Mouse (Mus musculus): Measurements from ENCODE around the gene Tap2. TPM values are rescaled to one million over a fixed set of nuclear protein-coding genes. Genes with fewer than 3 reads are reported as not detected.

The Tap2 gene
- polyA plus RNA-seq, 1 experiment from 2014 or later: 0.44 TPM

DNA sequence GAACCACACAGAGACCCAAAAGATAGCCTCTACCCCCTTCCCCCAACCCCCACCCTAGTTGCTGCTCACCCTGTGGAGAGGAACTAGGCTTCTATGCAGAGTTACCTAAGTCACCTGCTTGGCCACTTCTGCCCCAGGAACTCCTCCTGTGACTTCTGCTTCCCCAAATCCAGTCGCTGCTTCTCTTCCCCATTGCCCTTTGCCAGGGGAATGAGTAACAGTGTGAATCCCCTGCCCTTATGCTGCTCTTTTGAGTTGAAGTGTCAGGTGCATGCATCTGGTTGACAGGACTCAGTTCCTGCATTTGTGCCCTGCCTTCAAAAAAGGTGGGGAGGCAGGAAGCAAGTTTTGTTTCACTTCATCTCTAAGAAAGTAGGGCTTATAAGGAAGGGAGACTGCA is 29.3 kb upstream of the Tap2 start:
- no peak overlapping the region for H3K4me3 ChIP-seq (ENCODE audit: low read depth, low read length)
- WGBS (ENCODE audit: insufficient replicate concordance): 59% methylated on average over 1 of the region's 1 CpGs
- no peak overlapping the region for H3K4me2 ChIP-seq
- H3K4me1 ChIP-seq (ENCODE audit: control insufficient read depth, insufficient read depth, low read length): no peaks in the 10 kb centered on the region
- ATAC-seq (replicated peaks; ENCODE audit: insufficient number of reproducible peaks, low FRiP score, low TSS enrichment): no peak
- no peaks in the 10 kb centered on the region for H3K36me3 ChIP-seq (ENCODE audit: control insufficient read depth, insufficient read depth, low read length)
- H3K27ac ChIP-seq (ENCODE audit: low read depth, low read length): no peak overlapping the region
- H3K27me3 ChIP-seq (ENCODE audit: control insufficient read depth, insufficient read depth, low read length): no peaks in the 10 kb centered on the region
- no peaks in the 10 kb centered on the region; the same call in 1 of the 2 replicates for H3K9me3 ChIP-seq (replicated peaks; ENCODE audit: control insufficient read depth, low read length)
- H3K9ac ChIP-seq (ENCODE audit: low read depth, low read length): no peak overlapping the region

DNA sequence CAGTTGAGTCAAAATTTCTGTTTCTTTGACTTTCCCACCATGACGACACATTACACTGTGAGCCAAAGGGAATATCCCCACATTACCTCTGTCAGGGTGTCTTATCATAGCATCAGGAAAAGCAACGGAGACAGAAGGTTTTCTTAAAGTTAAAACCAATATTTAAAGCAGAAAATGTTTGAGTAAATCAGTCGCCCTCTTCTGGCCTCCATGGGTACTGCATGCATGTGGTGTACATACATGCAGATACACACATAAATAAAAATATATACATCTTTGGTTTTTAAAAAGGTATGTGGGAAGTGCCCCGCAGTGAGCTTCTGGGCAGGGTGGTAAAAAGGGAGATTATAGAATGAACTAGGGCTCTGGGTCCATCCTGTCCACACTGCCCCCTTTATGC is 26.1 kb upstream of the Tap2 start:
- H3K4me2 ChIP-seq: no peak overlapping the region
- H3K27me3 ChIP-seq (ENCODE audit: control insufficient read depth, insufficient read depth, low read length): no peaks in the 10 kb centered on the region; the same call in 1 of the 2 replicates
- H3K27ac ChIP-seq (ENCODE audit: low read depth, low read length): no peak overlapping the region
- H3K9me3 ChIP-seq (replicated peaks; ENCODE audit: control insufficient read depth, low read length): no peaks in the 10 kb centered on the region; the same call in 1 of the 2 replicates
- no peak for ATAC-seq (replicated peaks; ENCODE audit: insufficient number of reproducible peaks, low FRiP score, low TSS enrichment)
- no peak overlapping the region for H3K4me3 ChIP-seq (ENCODE audit: low read depth, low read length)
- no peaks in the 10 kb centered on the region for H3K4me1 ChIP-seq (ENCODE audit: control insufficient read depth, insufficient read depth, low read length)
- 57% methylated on average over 4 of the region's 4 CpGs for WGBS (ENCODE audit: insufficient replicate concordance)
- no peak overlapping the region for H3K9ac ChIP-seq (ENCODE audit: low read depth, low read length)
- no peaks in the 10 kb centered on the region for H3K36me3 ChIP-seq (ENCODE audit: control insufficient read depth, insufficient read depth, low read length)

DNA sequence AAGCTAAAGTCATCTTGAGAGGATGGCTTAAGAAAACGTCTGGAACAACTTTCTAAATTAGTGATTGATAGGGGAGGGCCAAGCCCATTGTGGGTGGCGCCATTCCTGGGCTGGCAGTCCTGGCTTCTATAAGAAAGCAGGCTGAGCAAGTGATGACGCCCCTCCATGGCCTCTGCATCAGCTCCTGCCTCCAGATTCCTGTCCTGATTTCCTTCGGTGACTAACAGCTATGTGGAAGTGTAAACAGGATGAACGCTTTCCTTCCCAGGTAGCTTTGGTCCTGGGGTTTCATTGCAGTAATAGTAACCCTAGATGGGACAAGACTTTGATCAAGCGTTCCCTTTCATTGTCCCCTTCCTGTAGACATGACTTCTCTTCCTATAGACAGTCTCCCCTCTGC is 24.3 kb upstream of the Tap2 start:
- no peak overlapping the region for H3K27ac ChIP-seq (ENCODE audit: low read depth, low read length)
- WGBS (ENCODE audit: insufficient replicate concordance): 58% methylated on average over 6 of the region's 6 CpGs
- H3K27me3 ChIP-seq (ENCODE audit: control insufficient read depth, insufficient read depth, low read length): peaks cover 13% of the 10 kb centered on the region
- H3K4me3 ChIP-seq (ENCODE audit: low read depth, low read length): no peak overlapping the region
- H3K9me3 ChIP-seq (replicated peaks; ENCODE audit: control insufficient read depth, low read length): no peaks in the 10 kb centered on the region; the same call in 1 of the 2 replicates
- H3K9ac ChIP-seq (ENCODE audit: low read depth, low read length): no peak overlapping the region
- ATAC-seq (replicated peaks; ENCODE audit: insufficient number of reproducible peaks, low FRiP score, low TSS enrichment): no peak
- H3K4me2 ChIP-seq: no peak overlapping the region
- H3K36me3 ChIP-seq (ENCODE audit: control insufficient read depth, insufficient read depth, low read length): no peaks in the 10 kb centered on the region
- no peaks in the 10 kb centered on the region for H3K4me1 ChIP-seq (ENCODE audit: control insufficient read depth, insufficient read depth, low read length)

DNA sequence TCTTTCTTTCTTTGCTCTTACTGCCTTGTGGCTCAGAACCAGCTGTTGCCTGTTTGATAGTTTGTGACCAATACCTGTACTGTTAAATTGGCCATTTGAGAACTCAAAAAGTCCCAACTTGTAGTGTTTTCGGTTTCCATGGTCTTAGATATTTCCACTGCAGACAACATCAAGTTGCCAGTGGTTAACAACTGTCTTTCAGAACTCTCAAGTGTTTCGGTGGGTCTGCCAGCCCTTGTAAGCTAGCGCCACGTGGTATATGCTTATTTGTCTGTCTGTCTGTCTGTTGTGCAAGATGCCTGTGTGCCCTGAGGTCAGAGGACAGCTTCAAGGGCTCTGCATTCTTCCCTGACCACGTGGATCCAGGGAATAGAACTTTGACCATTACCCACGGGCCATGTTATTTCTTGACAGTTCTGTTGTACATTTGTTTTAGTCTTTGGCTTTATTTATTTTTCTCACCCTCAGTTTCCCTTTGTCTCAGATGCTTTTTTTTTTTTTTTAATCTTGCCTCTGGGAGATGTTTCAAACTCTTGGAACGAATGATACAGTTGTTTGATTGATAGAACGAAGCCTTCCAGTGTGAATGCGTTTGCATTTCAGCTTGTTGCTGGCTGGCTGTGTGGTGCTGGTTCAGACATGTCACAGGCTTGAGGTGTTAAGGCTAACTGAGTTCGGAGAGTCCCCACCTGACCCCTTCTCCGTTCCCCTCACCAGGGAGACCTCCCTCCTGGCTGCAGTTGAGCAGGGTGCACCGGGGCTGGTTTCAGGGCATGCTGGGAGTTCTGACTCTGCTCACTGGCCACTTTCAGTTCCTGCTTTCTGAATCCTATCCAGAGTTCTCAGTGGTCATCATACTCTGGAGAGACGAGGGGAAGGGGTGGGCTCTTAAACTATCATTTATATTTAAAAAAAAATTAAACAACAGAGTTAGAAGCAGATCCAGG is 23.1 kb upstream of the Tap2 start:
- Histone ChIP-seq H3K4me3 (ENCODE audit: low read depth, low read length) (no peak overlapping the region), H3K27ac (ENCODE audit: low read depth, low read length) (no peak overlapping the region), H3K36me3 (ENCODE audit: control insufficient read depth, insufficient read depth, low read length) (no peaks in the 10 kb centered on the region), H3K4me2 (no peak overlapping the region), H3K27me3 (ENCODE audit: control insufficient read depth, insufficient read depth, low read length) (peaks cover 17% of the 10 kb centered on the region), H3K4me1 (ENCODE audit: control insufficient read depth, insufficient read depth, low read length) (no peaks in the 10 kb centered on the region), H3K9me3 (replicated peaks; ENCODE audit: control insufficient read depth, low read length) (no peaks in the 10 kb centered on the region; the same call in 1 of the 2 replicates), H3K9ac (ENCODE audit: low read depth, low read length) (no peak overlapping the region)
- WGBS (ENCODE audit: insufficient replicate concordance): 68% methylated on average over 13 of the region's 13 CpGs
- no peak for ATAC-seq (replicated peaks; ENCODE audit: insufficient number of reproducible peaks, low FRiP score, low TSS enrichment)

DNA sequence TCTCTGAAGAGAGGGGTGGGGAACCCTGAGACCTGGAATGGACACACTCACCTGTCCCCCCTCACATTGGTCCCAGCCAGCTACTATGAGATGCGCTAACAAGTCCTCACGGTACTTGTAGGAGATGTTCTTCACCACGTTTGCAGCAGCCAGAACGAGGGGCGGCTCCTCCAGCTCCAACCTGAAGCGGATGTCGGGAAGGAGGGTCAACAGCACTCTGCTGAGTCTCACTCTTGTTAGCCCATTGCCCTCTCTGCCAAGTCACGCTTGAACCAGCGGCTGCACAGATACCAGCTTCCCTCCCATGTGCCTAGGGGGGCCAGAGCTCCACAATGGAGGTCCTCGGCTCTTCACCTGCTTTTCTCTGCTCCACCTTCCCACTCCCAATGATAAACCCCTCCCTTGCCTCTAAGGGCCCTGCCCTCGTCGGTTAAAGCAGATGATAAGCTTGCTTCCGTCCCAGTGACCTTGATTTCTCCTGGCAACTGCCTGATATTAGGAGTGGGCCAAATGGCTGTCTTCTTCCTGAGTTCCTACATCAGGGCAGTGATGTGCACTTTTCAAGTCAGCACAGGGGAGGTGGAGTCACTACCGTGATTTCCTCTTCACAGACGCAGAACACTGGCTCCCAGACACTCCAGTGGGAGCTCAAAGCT is 19.6 kb upstream of the Tap2 start:
- 64% methylated on average over 15 of the region's 15 CpGs for WGBS (ENCODE audit: insufficient replicate concordance)
- Histone ChIP-seq H3K36me3 (ENCODE audit: control insufficient read depth, insufficient read depth, low read length) (no peaks in the 10 kb centered on the region), H3K9me3 (replicated peaks; ENCODE audit: control insufficient read depth, low read length) (no peaks in the 10 kb centered on the region), H3K9ac (ENCODE audit: low read depth, low read length) (no peak overlapping the region), H3K27me3 (ENCODE audit: control insufficient read depth, insufficient read depth, low read length) (peaks cover 44% of the 10 kb centered on the region), H3K27ac (ENCODE audit: low read depth, low read length) (no peak overlapping the region), H3K4me3 (ENCODE audit: low read depth, low read length) (no peak overlapping the region), H3K4me2 (no peak overlapping the region), H3K4me1 (ENCODE audit: control insufficient read depth, insufficient read depth, low read length) (peaks cover 7% of the 10 kb centered on the region; the same call in 1 of the 2 replicates)
- no peak for ATAC-seq (replicated peaks; ENCODE audit: insufficient number of reproducible peaks, low FRiP score, low TSS enrichment)

DNA sequence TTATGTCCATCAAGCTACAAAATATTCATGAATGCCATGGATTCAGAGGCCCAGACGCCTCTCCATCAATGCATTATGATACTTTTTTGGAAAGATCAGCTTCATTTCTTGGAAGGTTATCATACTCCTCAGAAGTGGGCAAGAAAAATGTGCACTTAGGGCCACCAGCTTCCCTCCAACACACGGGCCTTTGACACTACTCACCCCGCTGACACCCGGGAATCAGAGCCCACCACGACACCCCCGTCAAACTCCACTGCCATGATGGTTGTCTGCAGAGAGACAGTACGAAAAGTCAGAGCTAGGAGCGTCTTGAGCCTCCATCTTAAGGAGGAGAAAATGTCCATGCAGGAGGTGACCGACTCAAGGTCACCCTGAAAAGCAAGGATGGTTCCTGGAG is 17.8 kb upstream of the Tap2 start:
- 82% methylated on average over 9 of the region's 9 CpGs for WGBS (ENCODE audit: insufficient replicate concordance)
- no peaks in the 10 kb centered on the region for H3K9me3 ChIP-seq (replicated peaks; ENCODE audit: control insufficient read depth, low read length)
- H3K27me3 ChIP-seq (ENCODE audit: control insufficient read depth, insufficient read depth, low read length): peaks cover 62% of the 10 kb centered on the region
- ATAC-seq (replicated peaks; ENCODE audit: insufficient number of reproducible peaks, low FRiP score, low TSS enrichment): no peak
- H3K4me1 ChIP-seq (ENCODE audit: control insufficient read depth, insufficient read depth, low read length): peaks cover 7% of the 10 kb centered on the region; the same call in 1 of the 2 replicates
- H3K27ac ChIP-seq (ENCODE audit: low read depth, low read length): no peak overlapping the region
- no peak overlapping the region for H3K9ac ChIP-seq (ENCODE audit: low read depth, low read length)
- H3K4me3 ChIP-seq (ENCODE audit: low read depth, low read length): no peak overlapping the region
- H3K4me2 ChIP-seq: no peak overlapping the region
- no peaks in the 10 kb centered on the region for H3K36me3 ChIP-seq (ENCODE audit: control insufficient read depth, insufficient read depth, low read length)

DNA sequence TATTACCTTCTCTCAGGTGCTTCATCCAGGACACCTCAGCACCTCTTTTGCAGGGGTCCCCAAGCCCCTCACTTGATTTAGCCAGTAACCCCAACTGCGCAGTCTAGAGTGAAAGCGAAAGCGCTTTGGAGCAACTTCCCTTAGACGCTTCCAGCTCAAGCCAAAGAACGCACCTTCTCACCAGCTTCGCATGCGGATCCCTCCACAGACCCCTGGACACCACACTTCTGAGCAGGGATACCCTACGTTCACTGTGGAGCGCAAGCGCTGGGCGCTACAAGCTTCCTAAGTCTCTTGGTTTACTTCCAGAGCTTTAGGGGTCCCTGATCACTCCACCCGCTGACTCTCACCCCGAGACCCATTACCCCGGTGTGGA is 16.5 kb upstream of the Tap2 start:
- ATAC-seq (replicated peaks; ENCODE audit: insufficient number of reproducible peaks, low FRiP score, low TSS enrichment): no peak; the same call in 1 of the 2 replicates
- 4% methylated on average over 14 of the region's 14 CpGs for WGBS (ENCODE audit: insufficient replicate concordance)
- no peak overlapping the region for H3K27ac ChIP-seq (ENCODE audit: low read depth, low read length)
- peak overlapping the region; percentile 81 for H3K4me2 ChIP-seq
- peaks cover 70% of the 10 kb centered on the region for H3K27me3 ChIP-seq (ENCODE audit: control insufficient read depth, insufficient read depth, low read length)
- H3K4me3 ChIP-seq (ENCODE audit: low read depth, low read length): peak overlapping the region; percentile 44
- 0 out of 2 replicates have a peak overlapping the region, but pooled peaks have one; percentile 3 for H3K9ac ChIP-seq (ENCODE audit: low read depth, low read length)
- no peaks in the 10 kb centered on the region for H3K36me3 ChIP-seq (ENCODE audit: control insufficient read depth, insufficient read depth, low read length)
- no peaks in the 10 kb centered on the region for H3K9me3 ChIP-seq (replicated peaks; ENCODE audit: control insufficient read depth, low read length)
- peaks cover 7% of the 10 kb centered on the region; the same call in 1 of the 2 replicates for H3K4me1 ChIP-seq (ENCODE audit: control insufficient read depth, insufficient read depth, low read length)

DNA sequence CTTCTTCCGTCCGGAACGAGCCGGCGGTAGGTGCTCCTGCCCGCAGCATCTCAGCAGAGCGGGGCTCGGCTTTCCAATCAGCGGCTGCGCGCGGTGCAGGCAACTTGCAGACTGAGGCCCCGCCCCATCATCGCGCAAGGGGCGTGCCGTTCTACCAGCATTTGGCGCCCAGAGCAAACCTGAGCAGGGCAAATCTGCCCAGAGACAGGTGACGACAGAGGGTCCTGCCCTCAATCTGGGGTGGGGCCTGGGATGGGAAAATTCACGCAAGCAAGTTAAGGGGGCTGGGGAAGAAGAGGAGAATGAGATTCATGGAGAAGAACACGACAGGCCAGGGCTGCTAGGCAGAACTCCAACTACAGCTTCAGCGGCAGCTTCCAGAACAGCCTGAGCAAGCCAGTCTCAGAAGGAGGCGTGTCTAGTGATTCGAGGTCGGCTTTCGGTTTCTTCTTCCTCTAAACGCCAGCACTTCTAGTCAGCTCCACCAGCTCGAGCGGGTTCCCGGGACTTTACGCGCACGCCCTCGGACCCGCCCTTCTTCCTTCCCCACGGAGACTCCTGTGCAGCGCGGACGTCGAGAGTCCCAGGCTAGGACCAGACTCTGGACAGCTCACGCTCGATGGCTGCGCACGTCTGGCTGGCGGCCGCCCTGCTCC is 15.9 kb upstream of the Tap2 start, which contains the start of the genes Tap1 and Psmb9:
Gene Tap1, plus strand, starts transcription at position 293 of the 656 bp plus-strand sequence.
Gene Psmb9, minus strand, starts transcription at position 504 of the 656 bp plus-strand sequence.
- Histone ChIP-seq H3K4me1 (ENCODE audit: control insufficient read depth, insufficient read depth, low read length) (peaks cover 7% of the 10 kb centered on the region; the same call in 1 of the 2 replicates), H3K9me3 (replicated peaks; ENCODE audit: control insufficient read depth, low read length) (no peaks in the 10 kb centered on the region), H3K27me3 (ENCODE audit: control insufficient read depth, insufficient read depth, low read length) (peaks cover 76% of the 10 kb centered on the region), H3K9ac (ENCODE audit: low read depth, low read length) (peak within 1 kb of the TSS; percentile 60), H3K4me2 (peak within 1 kb of the TSS; percentile 81), H3K27ac (ENCODE audit: low read depth, low read length) (no peak within 1 kb of the TSS), H3K36me3 (ENCODE audit: control insufficient read depth, insufficient read depth, low read length) (no peaks in the 10 kb centered on the region), H3K4me3 (ENCODE audit: low read depth, low read length) (peak within 1 kb of the TSS; percentile 44)
- ATAC-seq (replicated peaks; ENCODE audit: insufficient number of reproducible peaks, low FRiP score, low TSS enrichment): peak; percentile 77
- WGBS (ENCODE audit: insufficient replicate concordance): under 1% methylated on average over 46 of the region's 46 CpGs
